Mouse (Mus musculus): ENCODE measurements around the gene Rere.
A peak's percentile ranks its signal among the peaks of the same experiment; 100 is the strongest.
"Not testable (repeated sequence)": the region's sequence is repeated elsewhere in the genome, so short reads cannot be mapped to it uniquely, and the experiment has no call there.

Gene Rere

GRCm38 (mm10) chr4:150582966-150583776, 301.7 kb downstream of the Rere start:
- peak; percentile 55 for DNase-seq (ENCODE audit: low spot score)

DNA sequence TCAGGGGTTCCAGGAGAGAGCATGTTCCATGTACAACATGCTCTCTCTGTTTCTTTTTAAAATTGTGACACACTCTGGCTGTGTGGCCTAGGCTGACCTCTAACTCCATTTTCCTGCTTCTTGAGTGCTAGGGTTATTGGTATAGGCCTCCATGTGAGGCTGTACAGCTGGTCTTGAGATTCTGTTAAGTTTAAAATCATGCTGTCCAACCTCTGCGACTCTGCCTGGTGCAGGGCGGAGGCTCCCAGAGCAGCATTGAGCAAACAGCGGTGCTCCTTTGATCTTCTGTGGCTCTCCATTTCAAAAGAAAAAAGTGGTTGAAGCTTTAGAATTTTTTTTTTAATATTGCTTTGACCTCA, 302.3 kb downstream of the Rere start:
- DNase-seq (ENCODE audit: low spot score), result no peak

GRCm38 (mm10) chr4:150585800-150586199, 304.4 kb downstream of the Rere start:
- no peak for DNase-seq (ENCODE audit: low spot score)

DNA sequence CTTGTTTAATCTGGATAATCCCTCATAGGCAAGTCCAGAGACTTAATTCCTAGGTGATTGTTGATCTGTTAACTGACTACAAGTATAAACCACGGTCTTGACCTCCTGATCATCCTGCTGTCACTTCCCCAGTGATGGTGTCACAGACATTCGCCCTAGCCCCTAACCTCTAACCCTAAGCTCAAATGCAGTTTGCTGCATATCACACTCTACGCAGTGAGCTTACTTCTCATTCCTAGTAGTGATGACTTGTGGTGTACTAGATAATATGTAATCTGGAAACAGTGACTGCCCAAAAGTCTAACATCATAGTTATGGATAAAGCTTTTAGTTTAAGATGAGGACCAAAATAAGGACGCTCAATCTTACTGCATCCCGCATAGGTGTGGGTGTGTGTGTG, 304.8 kb downstream of the Rere start:
- no peak for DNase-seq (ENCODE audit: low spot score)

- no peak for DNase-seq (ENCODE audit: low spot score)
Measured at GRCm38 (mm10) chr4:150587597-150588299, 306.3 kb downstream of the Rere start.

- DNase-seq (ENCODE audit: low spot score), result no peak
Measured at GRCm38 (mm10) chr4:150588300-150588621, 306.8 kb downstream of the Rere start.

DNA sequence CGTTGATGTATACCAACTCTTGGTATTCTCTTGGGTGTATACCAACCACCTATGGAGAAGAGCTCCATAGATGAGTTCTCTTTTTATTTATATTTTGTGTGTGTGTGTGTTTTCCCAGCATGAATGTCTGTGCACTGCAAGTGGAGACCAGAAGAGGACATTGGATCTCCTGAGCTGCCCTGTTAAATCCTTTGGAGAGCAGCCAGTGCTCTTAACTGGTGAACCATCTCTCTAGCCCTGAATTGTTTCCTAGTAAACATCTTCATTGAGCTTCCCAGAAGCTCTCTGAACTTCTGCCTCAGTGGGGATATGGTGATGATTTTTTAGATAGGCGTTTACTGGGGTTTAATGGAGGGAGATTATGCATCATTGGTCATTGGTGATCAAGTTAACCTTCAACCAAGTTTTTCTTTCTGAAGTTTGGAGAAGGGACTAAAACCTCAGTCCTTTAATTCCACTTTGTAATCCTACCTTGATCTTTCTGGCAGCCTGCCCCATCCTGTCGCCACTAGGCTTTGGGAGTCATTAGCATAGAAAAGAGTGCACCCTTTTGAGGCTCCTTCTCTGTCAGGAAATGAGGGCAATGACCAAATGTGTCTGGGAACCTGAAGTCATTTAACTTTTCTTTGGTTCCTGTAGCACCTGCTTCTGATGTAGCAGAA, 309.3 kb downstream of the Rere start:
- no peak for DNase-seq (ENCODE audit: low spot score)

- DNase-seq (ENCODE audit: low spot score), result no peak
Measured at GRCm38 (mm10) chr4:150591602-150592001, 310.2 kb downstream of the Rere start.

DNA sequence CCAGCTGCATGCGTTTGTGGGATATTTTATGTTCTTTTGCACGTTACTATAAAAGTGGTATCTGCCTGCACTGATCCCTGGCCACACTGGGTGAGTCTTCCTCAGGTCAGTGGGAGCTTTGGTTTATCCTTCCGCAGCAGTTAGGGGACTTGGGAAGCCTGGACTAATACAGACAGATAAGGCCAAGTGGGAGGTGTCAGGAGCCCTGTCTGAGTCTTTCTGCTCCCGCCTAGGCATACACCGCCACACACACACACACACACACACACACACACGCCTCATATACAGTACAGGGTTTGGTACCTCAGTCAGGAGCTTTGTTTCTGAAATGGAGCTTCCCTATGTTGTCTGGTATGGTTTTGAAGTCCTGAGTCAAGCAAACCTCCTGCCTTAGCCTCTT, 310.6 kb downstream of the Rere start:
- no peak for DNase-seq (ENCODE audit: low spot score)

GRCm38 (mm10) chr4:150593473-150594217, 312.2 kb downstream of the Rere start:
- DNase-seq (ENCODE audit: low spot score), result no peak

DNA sequence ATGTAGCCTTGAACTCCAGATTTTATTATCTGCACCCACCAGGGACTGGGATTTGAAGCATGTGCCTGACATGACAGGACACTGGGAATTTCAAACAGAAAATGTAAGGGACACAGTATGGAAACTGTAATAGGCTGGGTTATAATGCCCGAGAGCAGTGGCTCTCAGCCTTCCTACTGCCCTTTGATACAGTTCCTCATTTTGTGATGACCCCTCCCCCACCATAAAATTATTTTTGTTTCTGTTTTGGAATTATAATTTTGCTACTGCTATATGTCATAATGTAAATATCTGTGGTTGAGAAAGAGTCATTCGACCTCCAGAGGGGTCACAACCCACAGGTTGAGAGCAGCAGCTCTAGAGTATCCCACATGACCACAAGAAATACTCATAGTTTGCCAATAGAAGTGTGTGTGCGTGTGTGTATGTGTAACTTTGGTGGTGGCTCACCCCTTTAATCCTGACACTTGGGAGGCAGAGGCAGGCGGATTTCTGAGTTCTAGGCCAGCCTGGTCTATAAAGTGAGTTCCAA, 312.9 kb downstream of the Rere start:
- no peak for DNase-seq (ENCODE audit: low spot score)

- no peak for DNase-seq (ENCODE audit: low spot score)
Measured at GRCm38 (mm10) chr4:150595071-150595470, 313.6 kb downstream of the Rere start.

DNA sequence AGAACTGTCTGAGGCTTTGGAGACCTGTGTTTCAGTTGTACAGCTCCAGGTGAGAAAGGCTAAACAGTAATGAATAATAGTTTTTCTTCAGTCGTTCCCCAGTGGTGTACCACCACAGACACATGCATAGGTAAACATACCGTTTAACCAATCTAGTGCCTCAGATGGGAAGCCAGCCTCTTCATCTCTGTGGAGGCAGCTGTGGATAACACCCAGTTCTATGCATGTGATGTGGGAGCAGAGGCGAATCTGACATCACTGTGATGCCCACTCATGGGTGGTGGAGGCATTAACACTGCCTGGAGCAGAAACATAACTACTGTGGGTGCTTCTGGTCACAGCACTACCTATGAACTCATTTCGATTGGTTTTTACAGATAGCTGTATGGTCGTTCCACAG, 314.5 kb downstream of the Rere start:
- no peak for DNase-seq (ENCODE audit: low spot score)

GRCm38 (mm10) chr4:150598686-150599085, 317.2 kb downstream of the Rere start:
- DNase-seq (ENCODE audit: low spot score), result no peak

DNA sequence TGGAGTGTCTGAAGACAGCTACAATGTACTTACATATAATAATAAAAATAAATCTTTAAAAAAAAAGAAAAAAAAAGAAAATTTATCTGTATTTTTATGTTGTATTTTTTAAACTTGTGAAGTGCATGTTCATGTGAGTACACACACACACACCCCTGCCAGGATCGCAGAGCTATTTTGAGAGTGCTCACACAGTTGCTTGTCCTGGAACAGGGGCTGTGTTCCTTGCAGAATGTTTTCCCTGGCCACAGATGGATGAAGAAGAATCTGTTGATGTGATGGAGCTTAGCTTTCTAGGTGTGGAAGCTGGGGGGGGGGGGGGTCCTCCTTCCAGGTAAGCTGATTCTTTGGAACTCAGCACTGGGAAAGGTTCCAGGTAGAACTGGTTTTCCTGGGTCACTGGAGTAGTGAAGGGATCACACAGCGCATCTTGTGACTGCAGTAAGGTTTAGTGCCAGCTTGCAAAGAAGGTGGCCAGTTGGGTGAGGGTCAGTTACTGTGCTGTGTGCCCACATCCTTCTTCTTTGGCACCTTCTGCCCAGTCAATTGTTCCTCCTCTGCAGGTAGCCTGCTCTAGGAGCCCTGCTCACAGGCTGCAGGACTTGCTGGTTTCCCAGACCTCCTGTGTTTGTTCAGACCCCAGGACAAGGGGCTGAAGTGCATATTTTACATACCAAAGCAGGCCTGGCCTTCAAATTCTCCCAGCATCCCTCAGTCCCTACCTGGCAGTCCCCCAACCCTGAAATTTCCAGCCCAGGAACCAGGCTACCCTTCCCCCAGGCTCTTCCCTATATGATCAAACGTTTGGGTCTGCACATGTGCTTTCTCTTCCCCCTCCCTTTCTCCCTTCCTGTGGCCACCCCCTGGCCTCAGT, 317.9 kb downstream of the Rere start:
- no peak for DNase-seq (ENCODE audit: low spot score)

GRCm38 (mm10) chr4:150600503-150600902, 319.1 kb downstream of the Rere start:
- not testable (repeated sequence) for DNase-seq (ENCODE audit: low spot score)

- no peak for DNase-seq (ENCODE audit: low spot score)
Measured at GRCm38 (mm10) chr4:150601489-150601888, 320.0 kb downstream of the Rere start.

- DNase-seq (ENCODE audit: low spot score), result no peak
Measured at GRCm38 (mm10) chr4:150603366-150604061, 322.1 kb downstream of the Rere start.

DNA sequence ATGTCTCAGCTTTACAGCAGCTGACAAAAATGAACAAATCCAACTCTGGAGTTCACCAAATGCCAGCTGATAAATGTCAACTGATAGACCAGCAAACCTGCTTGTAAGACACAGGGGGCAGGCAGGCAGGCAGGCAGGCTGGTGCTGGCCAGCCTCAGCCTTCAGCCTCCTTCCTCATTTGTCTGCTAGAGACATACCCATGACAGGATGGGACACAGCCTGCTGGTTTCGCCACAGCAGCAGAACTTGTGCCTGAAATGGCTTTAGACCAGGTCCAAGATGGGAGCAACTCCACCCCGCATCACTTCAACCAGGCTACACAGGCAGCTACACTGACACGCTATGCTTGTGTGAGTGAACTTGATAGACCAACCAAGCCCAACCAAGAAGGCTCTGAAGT, 324.4 kb downstream of the Rere start:
- DNase-seq (ENCODE audit: low spot score), result no peak

- no peak for DNase-seq (ENCODE audit: low spot score)
Measured at GRCm38 (mm10) chr4:150606449-150607161, 325.2 kb downstream of the Rere start.

All from ovary, postnatal 14 days (tissue).